Mouse (Mus musculus): Measurements from ENCODE around the gene Irf2. TPM values are rescaled to one million over a fixed set of nuclear protein-coding genes. Genes with fewer than 3 reads are reported as not detected.
A peak's percentile ranks its signal among the peaks of the same experiment; 100 is the strongest.

Irf2 gene
- total and polyA plus RNA-seq, 3 experiments = 4.9 to 19.4 TPM; not detected in 1

DNA sequence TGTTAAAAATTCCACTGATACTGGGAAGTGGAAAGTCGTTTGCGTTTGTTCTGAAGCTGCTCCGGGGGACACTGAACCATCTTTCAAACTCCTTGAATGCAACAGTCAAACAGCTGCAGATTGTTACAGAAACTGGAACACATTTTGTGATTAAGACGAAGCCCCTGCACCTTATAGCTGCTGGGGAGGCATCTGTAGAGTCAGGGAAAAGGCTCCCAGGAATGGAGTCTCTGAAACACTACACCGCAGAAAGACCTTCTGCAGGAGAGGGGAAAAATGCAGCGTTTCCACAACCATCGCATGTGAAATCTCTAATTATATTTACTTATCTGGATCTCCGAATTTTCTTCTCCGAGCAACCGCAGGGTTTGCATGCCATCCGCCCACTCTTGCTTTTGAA, 23.1 kb upstream of the Irf2 start:
- TF ChIP-seq POLR2AphosphoS5 (IDR thresholded peaks at IDR 0.05; ENCODE audit: borderline replicate concordance, low read depth, low read length) = no peak
- no peak for TF ChIP-seq NRF1 (IDR thresholded peaks at IDR 0.05; ENCODE audit: insufficient read depth, low read depth, low read length, poor library complexity, severe bottlenecking)
- TF ChIP-seq SIN3A (IDR thresholded peaks at IDR 0.05; ENCODE audit: low read length) = no peak
- no peak for TF ChIP-seq ZKSCAN1 (IDR thresholded peaks at IDR 0.05; ENCODE audit: low read depth, low read length)
- TF ChIP-seq JUND (IDR thresholded peaks at IDR 0.05; ENCODE audit: low read depth, low read length) = no peak
- TF ChIP-seq GATA1 (IDR thresholded peaks at IDR 0.05; ENCODE audit: low read depth, low read length) = no peak
- no peak for TF ChIP-seq POLR2AphosphoS2 (IDR thresholded peaks at IDR 0.05; ENCODE audit: low read length)
- TF ChIP-seq CHD2 (IDR thresholded peaks at IDR 0.05; ENCODE audit: low read length) = no peak
- TF ChIP-seq ZNF384 (IDR thresholded peaks at IDR 0.05; ENCODE audit: low read depth, low read length) = no peak
- no peak for TF ChIP-seq TBP (IDR thresholded peaks at IDR 0.05; ENCODE audit: low read depth, low read length)
- TF ChIP-seq MAZ (IDR thresholded peaks at IDR 0.05; ENCODE audit: low read depth, low read length) = no peak
- no peak for TF ChIP-seq RAD21 (IDR thresholded peaks at IDR 0.05; ENCODE audit: low read depth, low read length)
- no peak for TF ChIP-seq CTCF (IDR thresholded peaks at IDR 0.05 in 2 of 3, conservative IDR thresholded peaks at IDR 0.05 in 1 of 3; ENCODE audit: control insufficient read depth in 1 of 3, insufficient read depth in 1 of 3, low read depth in 2 of 3, low read length in 3 of 3, poor library complexity in 1 of 3, severe bottlenecking in 1 of 3)
- TF ChIP-seq ZC3H11A (IDR thresholded peaks at IDR 0.05; ENCODE audit: low read depth, low read length) = no peak
- TF ChIP-seq MYC (IDR thresholded peaks at IDR 0.05; ENCODE audit: low read depth, low read length) = no peak
- TF ChIP-seq MAX (IDR thresholded peaks at IDR 0.05; ENCODE audit: low read length) = no peak
- no peak overlapping the region for H3K4me3 ChIP-seq (ENCODE audit: control insufficient read depth in 1 of 2, insufficient read depth in 1 of 2, low read depth in 2 of 2, low read length in 2 of 2)
- H3K36me3 ChIP-seq (ENCODE audit: control insufficient read depth in 1 of 2, insufficient read depth in 2 of 2, low read length in 2 of 2) = peaks cover 0 to 66% of the 10 kb centered on the region in 2 experiments; a peak in 2 of 4 replicates
- H3K9ac ChIP-seq (ENCODE audit: control insufficient read depth, low read depth, low read length, poor library complexity, severe bottlenecking) = no peak overlapping the region
- H3K27me3 ChIP-seq (ENCODE audit: control insufficient read depth in 1 of 2, insufficient read depth in 2 of 2, low read length in 2 of 2) = no peaks in the 10 kb centered on the region
- no peaks in the 10 kb centered on the region for H3K79me2 ChIP-seq (ENCODE audit: control insufficient read depth, insufficient read depth, low read length, poor library complexity)
- no peak overlapping the region for H3K27ac ChIP-seq (ENCODE audit: control insufficient read depth, low read depth, low read length)
- H3K4me1 ChIP-seq (ENCODE audit: control insufficient read depth in 1 of 2, insufficient read depth in 2 of 2, low read length in 2 of 2) = peaks cover 46 to 60% of the 10 kb centered on the region in 2 experiments
- no peak for DNase-seq (ENCODE audit: low read depth, low spot score)
- H3K9me3 ChIP-seq (replicated peaks; ENCODE audit: insufficient read depth, low read length) = no peaks in the 10 kb centered on the region

DNA sequence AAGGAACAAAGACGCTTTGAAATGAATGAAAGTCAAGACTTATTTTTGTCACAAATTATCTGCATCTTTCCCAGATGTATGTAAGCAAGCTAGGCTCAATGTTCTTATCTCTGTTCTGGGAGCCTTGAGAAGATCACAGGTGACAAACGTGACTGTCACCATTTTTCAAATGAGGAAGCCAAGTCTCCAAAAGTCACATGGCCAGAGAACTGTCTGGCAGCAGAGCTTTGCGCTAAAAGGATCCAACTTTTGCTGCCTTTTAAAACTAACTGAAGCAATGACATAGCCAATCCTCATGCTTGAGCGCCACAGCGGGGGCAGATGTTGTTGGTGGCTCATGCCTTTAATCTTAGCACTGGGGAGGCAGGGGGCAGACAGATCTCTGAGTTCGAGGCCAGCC, 22.4 kb upstream of the Irf2 start:
- Histone ChIP-seq H3K9ac (ENCODE audit: control insufficient read depth, low read depth, low read length, poor library complexity, severe bottlenecking) (0 out of 2 replicates have a peak overlapping the region, but pooled peaks have one; percentile 5), H3K36me3 (ENCODE audit: control insufficient read depth in 1 of 2, insufficient read depth in 2 of 2, low read length in 2 of 2) (peaks cover 0 to 71% of the 10 kb centered on the region in 2 experiments; a peak in 2 of 4 replicates), H3K4me1 (ENCODE audit: control insufficient read depth in 1 of 2, insufficient read depth in 2 of 2, low read length in 2 of 2) (peaks cover 46 to 67% of the 10 kb centered on the region in 2 experiments), H3K79me2 (ENCODE audit: control insufficient read depth, insufficient read depth, low read length, poor library complexity) (no peaks in the 10 kb centered on the region), H3K27me3 (ENCODE audit: control insufficient read depth in 1 of 2, insufficient read depth in 2 of 2, low read length in 2 of 2) (no peaks in the 10 kb centered on the region), H3K4me3 (ENCODE audit: control insufficient read depth in 1 of 2, insufficient read depth in 1 of 2, low read depth in 2 of 2, low read length in 2 of 2) (no peak overlapping the region), H3K9me3 (replicated peaks; ENCODE audit: insufficient read depth, low read length) (no peaks in the 10 kb centered on the region), H3K27ac (ENCODE audit: control insufficient read depth, low read depth, low read length) (peak overlapping the region; percentile 76)
- peak; percentile 66 for DNase-seq (ENCODE audit: low read depth, low spot score)
- TF ChIP-seq HCFC1 (IDR thresholded peaks at IDR 0.05; ENCODE audit: low read depth, low read length) = peak; percentile 14; the same call in 1 of the 2 replicates
- no peak for TF ChIP-seq MEF2A (IDR thresholded peaks at IDR 0.05; ENCODE audit: extremely low read depth, insufficient replicate concordance, low read depth, low read length, poor library complexity, severe bottlenecking)
- no peak for TF ChIP-seq CTCF (IDR thresholded peaks at IDR 0.05 in 2 of 3, conservative IDR thresholded peaks at IDR 0.05 in 1 of 3; ENCODE audit: control insufficient read depth in 1 of 3, insufficient read depth in 1 of 3, low read depth in 2 of 3, low read length in 3 of 3, poor library complexity in 1 of 3, severe bottlenecking in 1 of 3)
- no peak for TF ChIP-seq MAZ (IDR thresholded peaks at IDR 0.05; ENCODE audit: low read depth, low read length)
- TF ChIP-seq ZC3H11A (IDR thresholded peaks at IDR 0.05; ENCODE audit: low read depth, low read length) = no peak
- no peak for TF ChIP-seq E2F4 (IDR thresholded peaks at IDR 0.05; ENCODE audit: borderline replicate concordance, low read depth, low read length)
- TF ChIP-seq CHD2 (IDR thresholded peaks at IDR 0.05; ENCODE audit: low read length) = no peak
- no peak for TF ChIP-seq POLR2AphosphoS5 (IDR thresholded peaks at IDR 0.05; ENCODE audit: borderline replicate concordance, low read depth, low read length)
- TF ChIP-seq ELF1 (IDR thresholded peaks at IDR 0.05; ENCODE audit: low read depth, low read length) = no peak
- TF ChIP-seq SMC3 (IDR thresholded peaks at IDR 0.05; ENCODE audit: low read depth, low read length) = no peak
- TF ChIP-seq NRF1 (IDR thresholded peaks at IDR 0.05; ENCODE audit: insufficient read depth, low read depth, low read length, poor library complexity, severe bottlenecking) = no peak
- peak; percentile 98 for TF ChIP-seq BHLHE40 (IDR thresholded peaks at IDR 0.05; ENCODE audit: borderline replicate concordance, low read depth, low read length)
- peak; percentile 78 for TF ChIP-seq MAX (IDR thresholded peaks at IDR 0.05; ENCODE audit: low read length)
- TF ChIP-seq MYC (IDR thresholded peaks at IDR 0.05; ENCODE audit: low read depth, low read length) = peak; percentile 70; the same call in 1 of the 2 replicates
- TF ChIP-seq ZMIZ1 (IDR thresholded peaks at IDR 0.05; ENCODE audit: low read depth, low read length) = no peak
- no peak for TF ChIP-seq TAL1 (IDR thresholded peaks at IDR 0.05; ENCODE audit: low read length)
- TF ChIP-seq EP300 (IDR thresholded peaks at IDR 0.05; ENCODE audit: low read depth in 1 of 2, low read length in 2 of 2) = peak; percentile 28 to 46; a peak in 1 of 4 replicates
- TF ChIP-seq CHD1 (IDR thresholded peaks at IDR 0.05; ENCODE audit: low read depth, low read length) = no peak
- TF ChIP-seq RCOR1 (IDR thresholded peaks at IDR 0.05; ENCODE audit: low read depth, low read length) = 0 out of 2 replicates have a peak, but pooled peaks have one; percentile 5
- no peak for TF ChIP-seq KAT2A (conservative IDR thresholded peaks at IDR 0.05; ENCODE audit: low read depth, low read length)
- TF ChIP-seq MAFK (IDR thresholded peaks at IDR 0.05; ENCODE audit: borderline replicate concordance, low read depth, low read length) = no peak
- TF ChIP-seq POLR2AphosphoS2 (IDR thresholded peaks at IDR 0.05; ENCODE audit: low read length) = no peak
- no peak for TF ChIP-seq MYB (IDR thresholded peaks at IDR 0.05; ENCODE audit: low read depth, low read length)
